Mouse (Mus musculus) mouse trophoblast stem cell (cell line): Measurements from ENCODE around the gene Artn.

ENCODE experiments used
- in situ Hi-C, 2 experiments: fragments of 300-500 bp; cut with MseI, MboI; formaldehyde crosslinking; loops; 2 replicates in 1 of 2; 3 replicates in 1 of 2; pipeline ENCODE4 v1.15.1; 2025

Artn gene

GRCm38 (mm10) chr4:117921358-117921757, 8.2 kb downstream of the Artn start:
- in situ Hi-C loops: loop anchor here in 1 of 2 experiments (10.0 kb wide), 1 partner anchor 163 kb away; no protein-coding TSS in a partner anchor

- in situ Hi-C loops: no loop called here
Measured at GRCm38 (mm10) chr4:117918762-117919161, 10.8 kb downstream of the Artn start.

- in situ Hi-C loops: no loop called here
Measured at GRCm38 (mm10) chr4:117918261-117918660, 11.3 kb downstream of the Artn start.

- in situ Hi-C loops: no loop called here
Measured at GRCm38 (mm10) chr4:117917847-117918246, 11.7 kb downstream of the Artn start.

GRCm38 (mm10) chr4:117917402-117917801, 12.2 kb downstream of the Artn start:
- in situ Hi-C loops: no loop called here

GRCm38 (mm10) chr4:117916386-117916785, 13.2 kb downstream of the Artn start:
- in situ Hi-C loops: no loop called here

GRCm38 (mm10) chr4:117915489-117916105, 14.0 kb downstream of the Artn start:
- in situ Hi-C loops: no loop called here

- in situ Hi-C loops: no loop called here
Measured at GRCm38 (mm10) chr4:117914591-117915442, 14.7 kb downstream of the Artn start, which contains the start of gene Ipo13. Ipo13 (minus strand) TSS chr4:117914999.

GRCm38 (mm10) chr4:117914031-117914430, 15.5 kb downstream of the Artn start:
- in situ Hi-C loops: no loop called here

- in situ Hi-C loops: no loop called here
Measured at GRCm38 (mm10) chr4:117913421-117913820, 16.1 kb downstream of the Artn start.

GRCm38 (mm10) chr4:117912685-117913273, 16.8 kb downstream of the Artn start:
- in situ Hi-C loops: no loop called here

GRCm38 (mm10) chr4:117912131-117912561, 17.4 kb downstream of the Artn start:
- in situ Hi-C loops: no loop called here

GRCm38 (mm10) chr4:117908834-117909453, 20.6 kb downstream of the Artn start:
- in situ Hi-C loops: no loop called here

- in situ Hi-C loops: no loop called here
Measured at GRCm38 (mm10) chr4:117906196-117906595, 23.4 kb downstream of the Artn start.

GRCm38 (mm10) chr4:117904761-117905160, 24.8 kb downstream of the Artn start:
- in situ Hi-C loops: no loop called here

GRCm38 (mm10) chr4:117904094-117904493, 25.5 kb downstream of the Artn start:
- in situ Hi-C loops: no loop called here

GRCm38 (mm10) chr4:117898111-117898510, 31.5 kb downstream of the Artn start:
- in situ Hi-C loops: no loop called here

GRCm38 (mm10) chr4:117896031-117896430, 33.5 kb downstream of the Artn start:
- in situ Hi-C loops: no loop called here

- in situ Hi-C loops: no loop called here
Measured at GRCm38 (mm10) chr4:117895339-117895738, 34.2 kb downstream of the Artn start.

GRCm38 (mm10) chr4:117894601-117895000, 35.0 kb downstream of the Artn start:
- in situ Hi-C loops: no loop called here

GRCm38 (mm10) chr4:117893376-117893775, 36.2 kb downstream of the Artn start:
- in situ Hi-C loops: no loop called here

GRCm38 (mm10) chr4:117891738-117892161, 37.8 kb downstream of the Artn start, which contains the start of gene Dph2:
Dph2 (minus strand) TSS chr4:117892032.
- in situ Hi-C loops: no loop called here
